Mouse (Mus musculus): ENCODE measurements around the gene Cldn3.

DNA sequence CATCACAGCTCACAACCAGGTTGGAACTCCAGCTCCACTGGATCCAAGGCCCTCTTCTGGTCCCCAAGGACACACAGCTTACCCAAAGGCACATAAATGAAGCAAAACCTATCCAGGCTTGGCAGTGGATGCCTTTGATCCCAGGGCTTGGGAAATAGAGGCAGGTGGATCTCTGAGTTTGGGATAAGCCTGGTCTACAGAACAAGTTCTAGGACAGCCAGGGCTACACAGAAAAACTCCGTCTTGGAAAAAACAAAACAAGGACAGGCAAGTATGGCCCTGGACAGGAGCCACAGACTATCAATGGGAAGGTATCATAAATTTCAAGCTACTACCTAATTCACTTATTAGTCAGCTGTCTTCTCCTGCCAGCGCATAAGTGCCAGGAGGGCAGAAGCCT is 24.5 kb upstream of the Cldn3 start:
- TF ChIP-seq CTCF (IDR thresholded peaks at IDR 0.05; ENCODE audit: borderline replicate concordance, control insufficient read depth, extremely low read depth, insufficient read depth, low read length, poor library complexity), result no peak
- TF ChIP-seq POLR2A (IDR thresholded peaks at IDR 0.05; ENCODE audit: control insufficient read depth, extremely low read depth, insufficient read depth, low read length, poor library complexity), result no peak

Measured in thymus, adult 2 months (tissue).